Mouse (Mus musculus): ENCODE data around the gene Garnl3. TPM values are rescaled to one million over a fixed set of nuclear protein-coding genes. Genes with fewer than 3 reads are reported as not detected.
A peak's percentile ranks its signal among the peaks of the same experiment; 100 is the strongest.

Garnl3 gene
- polyA plus RNA-seq, 1 experiment from 2014 or later: 13.8 TPM

DNA sequence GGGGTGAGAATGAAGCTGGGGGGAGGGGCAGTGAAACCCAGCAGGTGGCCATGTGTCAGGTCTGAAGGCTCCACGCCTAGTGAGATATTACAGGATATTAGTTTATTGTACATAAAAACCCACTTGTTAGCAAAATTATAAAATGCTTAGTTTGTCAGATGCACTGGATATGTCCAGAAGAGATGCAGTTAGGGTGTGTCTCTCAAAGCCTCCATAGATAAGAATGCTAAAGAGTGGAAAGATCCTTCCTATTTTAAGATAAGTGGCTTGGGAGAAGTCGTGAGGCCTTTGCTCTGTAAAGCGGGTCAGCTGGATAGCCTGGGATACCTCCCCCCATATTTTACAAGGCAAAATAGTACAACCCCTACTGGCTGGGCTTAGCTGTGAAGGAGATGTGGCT is 152.8 kb downstream of the Garnl3 start:
- WGBS: 81% methylated on average over 3 of the region's 3 CpGs

DNA sequence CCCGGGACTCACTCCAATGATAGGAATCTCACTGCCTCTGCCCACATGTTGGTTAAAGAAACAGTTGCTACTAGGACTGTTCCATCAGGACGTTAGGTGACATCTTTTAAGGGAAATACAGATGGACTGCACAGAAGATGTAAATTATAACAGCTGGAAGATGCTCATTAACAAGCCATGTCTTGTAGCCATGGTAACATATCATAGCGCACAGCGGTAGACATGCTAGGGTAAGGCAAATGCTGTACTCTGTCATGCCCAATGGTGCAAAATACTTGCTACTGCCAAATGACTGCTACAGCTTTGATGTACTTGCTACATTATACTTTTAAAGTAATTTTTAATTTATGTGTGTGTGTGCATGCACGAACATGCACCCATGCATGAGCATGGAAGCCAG is 154.3 kb downstream of the Garnl3 start:
- ATAC-seq (ENCODE audit: low FRiP score, low read depth): no peak
- Histone ChIP-seq H3K9me3 (no peaks in the 10 kb centered on the region), H3K27me3 (no peaks in the 10 kb centered on the region), H3K4me3 (no peak overlapping the region), H3K9ac (no peak overlapping the region), H3K4me1 (peaks cover 12% of the 10 kb centered on the region), H3K27ac (no peak overlapping the region), H3K4me2 (replicated peaks) (no peak overlapping the region), H3K36me3 (peaks cover 52% of the 10 kb centered on the region)
- whole genome bisulfite sequencing: 74% methylated on average over 5 of the region's 5 CpGs

More for the DNA sequence above, 152.8 kb downstream of the Garnl3 start:
- H3K36me3 ChIP-seq: peaks cover 39% of the 10 kb centered on the region
- H3K9ac ChIP-seq: no peak overlapping the region
- no peak overlapping the region for H3K4me3 ChIP-seq
- no peak overlapping the region for H3K4me2 ChIP-seq (replicated peaks)
- H3K9me3 ChIP-seq: no peaks in the 10 kb centered on the region
- no peak overlapping the region for H3K27ac ChIP-seq
- H3K27me3 ChIP-seq: no peaks in the 10 kb centered on the region
- H3K4me1 ChIP-seq: peaks cover 19% of the 10 kb centered on the region
- ATAC-seq (ENCODE audit: low FRiP score, low read depth): no peak

- H3K9me3 ChIP-seq: no peaks in the 10 kb centered on the region
- WGBS: 88% methylated on average over 8 of the region's 8 CpGs
- no peak for ATAC-seq (ENCODE audit: low FRiP score, low read depth)
Measured at GRCm38 (mm10) chr2:32974216-32974615, 157.2 kb downstream of the Garnl3 start.

DNA sequence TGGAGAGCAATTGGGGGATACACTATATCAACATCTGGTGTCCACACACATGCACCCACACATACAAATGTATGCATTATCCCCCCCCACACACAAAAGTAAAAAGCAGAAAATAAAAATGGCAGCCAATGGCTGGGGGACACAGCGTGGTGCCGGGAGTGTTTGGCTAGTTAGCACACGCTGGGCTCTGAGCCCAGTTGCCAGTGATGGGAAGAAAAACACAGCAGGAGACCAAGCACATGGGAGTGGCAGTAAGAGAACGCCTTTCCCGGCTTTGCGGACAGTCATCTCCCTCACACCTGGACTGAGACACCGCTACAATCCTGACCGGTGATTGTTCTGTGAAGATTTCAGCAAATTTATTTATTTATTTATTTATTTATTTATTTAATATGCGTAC is 160.2 kb downstream of the Garnl3 start:
- Histone ChIP-seq H3K27me3 (no peaks in the 10 kb centered on the region), H3K9ac (no peak overlapping the region), H3K4me2 (replicated peaks) (no peak overlapping the region), H3K27ac (no peak overlapping the region), H3K9me3 (no peaks in the 10 kb centered on the region), H3K36me3 (peaks cover 39% of the 10 kb centered on the region), H3K4me1 (peaks cover 14% of the 10 kb centered on the region), H3K4me3 (no peak overlapping the region)
- ATAC-seq (ENCODE audit: low FRiP score, low read depth): no peak
- 46% methylated on average over 9 of the region's 9 CpGs for WGBS

More at GRCm38 (mm10) chr2:32974216-32974615, 157.2 kb downstream of the Garnl3 start:
- no peak overlapping the region for H3K9ac ChIP-seq
- peaks cover 52% of the 10 kb centered on the region for H3K36me3 ChIP-seq
- no peak overlapping the region for H3K27ac ChIP-seq
- no peak overlapping the region for H3K4me2 ChIP-seq (replicated peaks)
- no peaks in the 10 kb centered on the region for H3K27me3 ChIP-seq
- no peak overlapping the region for H3K4me3 ChIP-seq
- H3K4me1 ChIP-seq: no peaks in the 10 kb centered on the region

DNA sequence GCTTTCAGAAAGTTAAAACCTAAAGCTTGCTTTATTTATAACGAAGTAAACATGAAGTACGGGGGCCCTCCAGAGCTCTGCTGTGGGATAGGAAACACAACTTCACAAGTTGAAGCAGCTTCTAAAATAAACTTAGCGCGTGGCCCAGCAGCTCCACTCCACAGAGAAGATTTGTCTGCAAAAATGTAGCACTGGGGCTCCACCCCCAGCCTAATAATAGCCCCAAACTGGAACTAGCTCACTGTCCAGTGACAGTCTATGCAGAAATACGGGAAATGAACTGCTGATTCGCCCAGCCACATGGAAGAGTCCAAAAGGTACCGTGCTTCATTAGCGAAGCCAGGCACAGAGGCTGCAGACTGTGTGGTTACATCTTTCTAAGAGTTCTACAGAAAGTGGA is 162.1 kb downstream of the Garnl3 start:
- 86% methylated on average over 8 of the region's 8 CpGs for WGBS
- Histone ChIP-seq H3K4me3 (no peak overlapping the region), H3K27ac (no peak overlapping the region), H3K9ac (no peak overlapping the region), H3K9me3 (no peaks in the 10 kb centered on the region), H3K27me3 (no peaks in the 10 kb centered on the region), H3K36me3 (peaks cover 26% of the 10 kb centered on the region), H3K4me1 (peaks cover 26% of the 10 kb centered on the region), H3K4me2 (replicated peaks) (no peak overlapping the region)
- ATAC-seq (ENCODE audit: low FRiP score, low read depth): no peak

- no peak overlapping the region for H3K27ac ChIP-seq
- H3K27me3 ChIP-seq: no peaks in the 10 kb centered on the region
- ATAC-seq (ENCODE audit: low FRiP score, low read depth): no peak
- no peaks in the 10 kb centered on the region for H3K9me3 ChIP-seq
- peak overlapping the region; percentile 90 for H3K4me2 ChIP-seq (replicated peaks)
- peaks cover 26% of the 10 kb centered on the region for H3K36me3 ChIP-seq
- peak overlapping the region; percentile 85 for H3K9ac ChIP-seq
- peaks cover 38% of the 10 kb centered on the region for H3K4me1 ChIP-seq
- 86% methylated on average over 9 of the region's 9 CpGs for WGBS
- peak overlapping the region; percentile 62; the same call in 1 of the 2 replicates for H3K4me3 ChIP-seq
Measured at GRCm38 (mm10) chr2:32968024-32968614, 163.3 kb downstream of the Garnl3 start.

DNA sequence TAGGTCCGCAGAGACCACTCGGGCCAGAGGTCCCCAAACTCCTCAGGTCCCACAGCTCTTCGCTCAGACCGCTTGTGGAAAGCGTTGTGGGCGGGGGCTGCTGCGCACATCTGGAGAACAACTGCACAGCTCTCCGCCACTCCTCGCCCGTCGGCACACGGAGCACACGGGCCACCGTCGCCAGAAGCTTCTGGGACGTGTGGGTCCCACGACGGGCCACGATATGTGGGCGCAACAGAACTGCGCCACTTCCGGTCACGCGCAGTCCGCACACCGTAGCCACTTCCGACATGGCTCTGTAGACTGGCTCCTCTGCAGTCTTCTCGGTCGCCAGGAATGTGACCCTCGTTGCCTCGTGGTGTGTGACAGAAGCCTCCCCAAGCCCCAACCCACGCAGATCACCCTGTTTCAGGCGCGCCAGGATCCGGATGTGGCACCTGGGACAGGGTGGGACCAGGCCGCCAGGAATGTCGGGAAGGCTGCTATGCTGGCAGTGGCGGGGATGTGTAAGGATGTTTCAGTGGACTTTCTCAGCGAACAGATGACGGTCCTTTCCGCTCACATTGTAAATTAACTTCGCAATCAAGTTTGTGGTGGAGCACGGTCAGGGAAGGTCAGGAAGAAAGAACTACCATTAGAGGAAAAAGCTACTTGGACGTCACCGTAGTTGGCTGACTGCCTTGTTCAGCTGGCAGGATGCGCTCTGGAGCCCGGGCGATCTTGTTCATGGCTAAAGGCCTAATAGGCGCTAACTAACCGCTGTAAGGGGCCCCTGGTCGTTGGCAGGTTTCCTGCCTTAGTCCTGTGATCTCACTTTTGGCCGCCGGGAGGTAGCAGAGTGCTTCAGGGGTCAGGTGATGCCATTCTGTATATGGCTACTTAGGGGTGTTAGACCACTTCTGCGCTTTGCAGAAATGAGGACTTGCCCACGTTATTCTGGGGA is 164.5 kb downstream of the Garnl3 start:
- ATAC-seq (ENCODE audit: low FRiP score, low read depth): peak; percentile 86
- Histone ChIP-seq H3K9ac (peak overlapping the region; percentile 85), H3K27ac (peak overlapping the region; percentile 94), H3K27me3 (no peaks in the 10 kb centered on the region), H3K4me1 (peaks cover 46% of the 10 kb centered on the region), H3K4me2 (replicated peaks) (peak overlapping the region; percentile 90), H3K4me3 (peak overlapping the region; percentile 62), H3K36me3 (peaks cover 25% of the 10 kb centered on the region), H3K9me3 (no peaks in the 10 kb centered on the region)
- WGBS: under 1% methylated on average over 55 of the region's 55 CpGs

- Histone ChIP-seq H3K4me2 (replicated peaks) (peak overlapping the region; percentile 90), H3K9ac (peak overlapping the region; percentile 85), H3K27me3 (no peaks in the 10 kb centered on the region), H3K36me3 (peaks cover 25% of the 10 kb centered on the region), H3K27ac (peak overlapping the region; percentile 94), H3K4me3 (peak overlapping the region; percentile 62), H3K4me1 (peaks cover 46% of the 10 kb centered on the region), H3K9me3 (no peaks in the 10 kb centered on the region)
- 9% methylated on average over 13 of the region's 13 CpGs for WGBS
- ATAC-seq (ENCODE audit: low FRiP score, low read depth): no peak
Measured at GRCm38 (mm10) chr2:32966184-32966688, 165.2 kb downstream of the Garnl3 start.

GRCm38 (mm10) chr2:32965511-32966183 is 165.8 kb downstream of the Garnl3 start:
- Histone ChIP-seq H3K27ac (no peak overlapping the region), H3K9ac (no peak overlapping the region), H3K4me1 (peaks cover 51% of the 10 kb centered on the region), H3K36me3 (peaks cover 25% of the 10 kb centered on the region), H3K9me3 (no peaks in the 10 kb centered on the region), H3K4me3 (peak overlapping the region; percentile 62), H3K27me3 (no peaks in the 10 kb centered on the region), H3K4me2 (replicated peaks) (peak overlapping the region; percentile 90)
- WGBS: 14% methylated on average over 7 of the region's 7 CpGs
- no peak for ATAC-seq (ENCODE audit: low FRiP score, low read depth)

- peak overlapping the region; percentile 5; the same call in 1 of the 2 replicates for H3K4me3 ChIP-seq
- H3K4me1 ChIP-seq: peaks cover 54% of the 10 kb centered on the region
- no peaks in the 10 kb centered on the region for H3K9me3 ChIP-seq
- ATAC-seq (ENCODE audit: low FRiP score, low read depth): no peak
- peak overlapping the region; percentile 95; the same call in 1 of the 2 replicates for H3K4me2 ChIP-seq (replicated peaks)
- H3K27ac ChIP-seq: no peak overlapping the region
- peak overlapping the region; percentile 31; the same call in 1 of the 2 replicates for H3K9ac ChIP-seq
- no peaks in the 10 kb centered on the region for H3K27me3 ChIP-seq
- 34% methylated on average over 10 of the region's 10 CpGs for WGBS
- peaks cover 25% of the 10 kb centered on the region for H3K36me3 ChIP-seq
Measured at GRCm38 (mm10) chr2:32964659-32965457, 166.6 kb downstream of the Garnl3 start.

GRCm38 (mm10) chr2:32963981-32964380 is 167.5 kb downstream of the Garnl3 start:
- 78% methylated on average over 1 of the region's 1 CpGs for WGBS
- peak overlapping the region; percentile 99; the same call in 1 of the 2 replicates for H3K9ac ChIP-seq
- peak overlapping the region; percentile 95 for H3K4me2 ChIP-seq (replicated peaks)
- no peak overlapping the region for H3K27ac ChIP-seq
- no peaks in the 10 kb centered on the region for H3K27me3 ChIP-seq
- ATAC-seq (ENCODE audit: low FRiP score, low read depth): no peak
- H3K9me3 ChIP-seq: no peaks in the 10 kb centered on the region
- peaks cover 26% of the 10 kb centered on the region for H3K36me3 ChIP-seq
- H3K4me3 ChIP-seq: peak overlapping the region; percentile 89
- H3K4me1 ChIP-seq: peaks cover 54% of the 10 kb centered on the region

Measured in limb, embryonic 13.5 days (tissue).